Mouse (Mus musculus) stomach, postnatal 0 days (tissue): ENCODE measurements around the gene F2rl3.

Source experiments
- CTCF ChIP-seq: IDR thresholded peaks from 2 replicates; pipeline ENCODE4 v1.5.1; 2016; ENCODE audit warnings: antibody characterized with exemption, low read depth, mild to moderate bottlenecking, moderate library complexity
- EP300 ChIP-seq: optimal IDR thresholded peaks from 2 replicates; pipeline ENCODE3; 2016; ENCODE audit warnings: antibody characterized with exemption

GRCm38 (mm10) chr8:72723651-72724001 lies 38.1 kb upstream of the F2rl3 start:
- TF ChIP-seq CTCF (no peak), EP300 (no peak)
